Mouse (Mus musculus): ENCODE measurements around the gene 1810043G02Rik. TPM values are rescaled to one million over a fixed set of nuclear protein-coding genes. Genes with fewer than 3 reads are reported as not detected.

Gene 1810043G02Rik
- polyA plus RNA-seq, 1 experiment: 14.6 TPM

DNA sequence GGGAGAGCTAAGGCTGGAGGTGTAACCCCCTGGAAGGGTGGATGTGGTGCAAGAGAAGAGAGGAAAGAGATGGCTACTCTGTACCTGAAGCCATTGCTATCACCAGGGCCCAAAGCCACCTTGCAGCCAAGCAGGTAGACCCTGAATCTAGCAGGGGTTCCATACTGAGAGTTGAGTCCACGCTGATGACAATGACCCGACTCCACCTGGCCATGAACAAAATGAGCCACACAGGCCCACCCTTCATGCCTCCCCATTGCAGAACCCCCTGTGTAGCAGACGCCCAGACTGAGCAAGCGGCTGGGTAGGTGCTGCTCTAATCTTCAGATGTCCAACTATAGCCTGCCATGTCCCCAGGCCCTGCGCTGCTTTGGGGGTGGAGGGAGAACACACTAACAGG is 7.5 kb downstream of the 1810043G02Rik start:
- no peak overlapping the region for H3ac ChIP-seq (ENCODE audit: control insufficient read depth, insufficient read length, low read depth)

DNA sequence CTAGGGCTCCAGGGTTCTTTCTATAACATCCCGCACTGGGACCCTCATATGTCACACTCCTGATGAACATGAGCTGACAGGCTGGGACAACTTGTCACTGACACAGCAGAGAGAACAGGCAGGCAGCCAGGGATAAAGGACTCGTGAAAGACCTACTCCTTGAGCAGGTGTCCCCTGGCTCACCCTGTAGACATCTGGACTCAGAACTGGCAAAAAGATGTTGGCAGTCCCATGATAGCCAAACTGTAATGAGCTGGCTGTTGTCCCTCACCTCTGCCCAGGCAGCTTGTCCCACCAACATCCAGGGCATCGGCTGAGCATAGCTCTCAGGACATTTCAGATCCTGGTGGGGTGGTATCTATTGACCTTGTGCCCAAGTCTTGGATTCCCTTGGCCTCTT is 17.3 kb downstream of the 1810043G02Rik start:
- Histone ChIP-seq H3K79me2 (ENCODE audit: control insufficient read depth, insufficient read depth) (no peaks in the 10 kb centered on the region), H3ac (ENCODE audit: control insufficient read depth, insufficient read length, low read depth) (no peak overlapping the region), H3K36me3 (ENCODE audit: control insufficient read depth, insufficient read depth) (peaks cover 50% of the 10 kb centered on the region), H3K4me3 (ENCODE audit: insufficient read depth, poor library complexity, severe bottlenecking) (no peak overlapping the region), H3K79me3 (ENCODE audit: low read depth) (no peaks in the 10 kb centered on the region), H3K27me3 (ENCODE audit: control insufficient read depth, insufficient read depth, insufficient read length) (no peaks in the 10 kb centered on the region)
- TF ChIP-seq MAX (IDR thresholded peaks at IDR 0.05): no peak
- no peak for TF ChIP-seq FOSL1 (IDR thresholded peaks at IDR 0.05; ENCODE audit: insufficient read depth, low read length, poor library complexity, severe bottlenecking)
- no peak for TF ChIP-seq MYOG (IDR thresholded peaks at IDR 0.05; ENCODE audit: control insufficient read depth, extremely low read depth, insufficient read length)
- TF ChIP-seq MYOD1 (IDR thresholded peaks at IDR 0.05; ENCODE audit: control insufficient read depth, insufficient read length, low read depth): no peak
- TF ChIP-seq CEBPB (IDR thresholded peaks at IDR 0.05; ENCODE audit: low read depth): no peak
- TF ChIP-seq CTCF (IDR thresholded peaks at IDR 0.05; ENCODE audit: control insufficient read depth, insufficient read depth, insufficient read length): no peak
- no peak for TF ChIP-seq USF1 (IDR thresholded peaks at IDR 0.05; ENCODE audit: low read depth)

More for the DNA sequence above, 7.5 kb downstream of the 1810043G02Rik start:
- Histone ChIP-seq H3K4me3 (ENCODE audit: insufficient read depth, poor library complexity, severe bottlenecking) (no peak overlapping the region), H3K79me3 (ENCODE audit: low read depth) (no peaks in the 10 kb centered on the region), H3K79me2 (ENCODE audit: control insufficient read depth, insufficient read depth) (no peaks in the 10 kb centered on the region), H3K27me3 (ENCODE audit: control insufficient read depth, insufficient read depth, insufficient read length) (no peaks in the 10 kb centered on the region), H3K36me3 (ENCODE audit: control insufficient read depth, insufficient read depth) (peaks cover 26% of the 10 kb centered on the region)
- TF ChIP-seq MYOD1 (IDR thresholded peaks at IDR 0.05; ENCODE audit: control insufficient read depth, insufficient read length, low read depth) (no peak), CEBPB (IDR thresholded peaks at IDR 0.05; ENCODE audit: low read depth) (no peak), USF1 (IDR thresholded peaks at IDR 0.05; ENCODE audit: low read depth) (no peak), CTCF (IDR thresholded peaks at IDR 0.05; ENCODE audit: control insufficient read depth, insufficient read depth, insufficient read length) (no peak), MAX (IDR thresholded peaks at IDR 0.05) (no peak), FOSL1 (IDR thresholded peaks at IDR 0.05; ENCODE audit: insufficient read depth, low read length, poor library complexity, severe bottlenecking) (no peak)

DNA sequence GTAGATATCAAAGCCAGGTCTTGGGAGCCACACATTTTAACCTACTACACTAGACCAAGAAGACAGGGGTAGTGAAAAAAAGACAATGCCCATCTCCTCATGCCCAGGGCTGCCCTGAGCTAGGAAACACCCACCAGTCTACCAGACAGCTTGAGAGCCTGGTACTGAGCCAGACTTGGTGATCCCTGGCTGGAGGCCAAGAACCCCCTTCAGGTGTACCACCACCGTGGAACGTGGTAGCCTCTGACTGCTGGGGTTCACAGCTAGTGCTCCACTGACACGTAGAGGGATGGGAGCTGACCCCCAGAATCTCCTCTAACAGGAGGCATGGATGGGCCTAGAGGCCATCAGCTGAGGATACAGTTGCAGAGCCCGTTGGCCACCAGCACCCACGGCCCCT is 21.9 kb downstream of the 1810043G02Rik start:
- H3K36me3 ChIP-seq (ENCODE audit: control insufficient read depth, insufficient read depth): peaks cover 49% of the 10 kb centered on the region
- no peak overlapping the region for H3ac ChIP-seq (ENCODE audit: control insufficient read depth, insufficient read length, low read depth)
- H3K27me3 ChIP-seq (ENCODE audit: control insufficient read depth, insufficient read depth, insufficient read length): no peaks in the 10 kb centered on the region
- TF ChIP-seq MYOD1 (IDR thresholded peaks at IDR 0.05; ENCODE audit: control insufficient read depth, insufficient read length, low read depth) (no peak), MYOG (IDR thresholded peaks at IDR 0.05; ENCODE audit: control insufficient read depth, extremely low read depth, insufficient read length) (no peak), USF1 (IDR thresholded peaks at IDR 0.05; ENCODE audit: low read depth) (no peak), MAX (IDR thresholded peaks at IDR 0.05) (no peak), CEBPB (IDR thresholded peaks at IDR 0.05; ENCODE audit: low read depth) (no peak), FOSL1 (IDR thresholded peaks at IDR 0.05; ENCODE audit: insufficient read depth, low read length, poor library complexity, severe bottlenecking) (no peak)
- H3K79me3 ChIP-seq (ENCODE audit: low read depth): no peaks in the 10 kb centered on the region
- H3K79me2 ChIP-seq (ENCODE audit: control insufficient read depth, insufficient read depth): no peaks in the 10 kb centered on the region
- no peak overlapping the region for H3K4me3 ChIP-seq (ENCODE audit: insufficient read depth, poor library complexity, severe bottlenecking)

- Histone ChIP-seq H3K79me3 (ENCODE audit: low read depth) (no peaks in the 10 kb centered on the region), H3K4me3 (ENCODE audit: insufficient read depth, poor library complexity, severe bottlenecking) (no peak overlapping the region), H3K79me2 (ENCODE audit: control insufficient read depth, insufficient read depth) (peaks cover 13% of the 10 kb centered on the region), H3K27me3 (ENCODE audit: control insufficient read depth, insufficient read depth, insufficient read length) (no peaks in the 10 kb centered on the region), H3ac (ENCODE audit: control insufficient read depth, insufficient read length, low read depth) (no peak overlapping the region), H3K36me3 (ENCODE audit: control insufficient read depth, insufficient read depth) (peaks cover 37% of the 10 kb centered on the region)
- TF ChIP-seq CEBPB (IDR thresholded peaks at IDR 0.05; ENCODE audit: low read depth): no peak
- no peak for TF ChIP-seq MYOD1 (IDR thresholded peaks at IDR 0.05; ENCODE audit: control insufficient read depth, insufficient read length, low read depth)
- TF ChIP-seq USF1 (IDR thresholded peaks at IDR 0.05; ENCODE audit: low read depth): no peak
- TF ChIP-seq MYOG (IDR thresholded peaks at IDR 0.05; ENCODE audit: control insufficient read depth, extremely low read depth, insufficient read length): no peak
- no peak for TF ChIP-seq FOSL1 (IDR thresholded peaks at IDR 0.05; ENCODE audit: insufficient read depth, low read length, poor library complexity, severe bottlenecking)
- TF ChIP-seq MAX (IDR thresholded peaks at IDR 0.05): no peak
- no peak for TF ChIP-seq CTCF (IDR thresholded peaks at IDR 0.05; ENCODE audit: control insufficient read depth, insufficient read depth, insufficient read length)
Measured at GRCm38 (mm10) chr10:78001796-78002195, 23.5 kb downstream of the 1810043G02Rik start.

DNA sequence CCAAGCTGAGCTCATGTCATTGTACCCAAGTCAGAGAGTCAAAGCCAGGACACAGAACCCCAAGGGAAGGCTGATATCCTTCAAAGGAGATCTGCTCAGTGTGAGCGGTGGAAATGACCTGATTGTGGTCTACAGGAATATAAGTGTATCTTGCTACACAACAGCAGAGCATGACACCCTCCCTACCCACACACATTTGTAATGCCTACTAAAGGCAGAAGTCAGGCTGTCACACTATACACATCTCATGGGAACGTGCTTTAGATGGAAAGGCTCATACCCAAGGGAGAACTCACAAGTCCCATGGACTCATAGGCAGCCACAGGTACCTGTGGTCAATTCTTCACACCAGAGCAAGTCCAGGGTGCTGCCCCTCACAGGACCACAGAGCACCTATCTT is 24.0 kb downstream of the 1810043G02Rik start:
- H3ac ChIP-seq (ENCODE audit: control insufficient read depth, insufficient read length, low read depth): no peak overlapping the region
- peaks cover 2% of the 10 kb centered on the region for H3K79me3 ChIP-seq (ENCODE audit: low read depth)
- H3K36me3 ChIP-seq (ENCODE audit: control insufficient read depth, insufficient read depth): peaks cover 37% of the 10 kb centered on the region
- peaks cover 18% of the 10 kb centered on the region for H3K79me2 ChIP-seq (ENCODE audit: control insufficient read depth, insufficient read depth)
- no peaks in the 10 kb centered on the region for H3K27me3 ChIP-seq (ENCODE audit: control insufficient read depth, insufficient read depth, insufficient read length)
- no peak overlapping the region for H3K4me3 ChIP-seq (ENCODE audit: insufficient read depth, poor library complexity, severe bottlenecking)
- TF ChIP-seq MAX (IDR thresholded peaks at IDR 0.05) (no peak), USF1 (IDR thresholded peaks at IDR 0.05; ENCODE audit: low read depth) (no peak), FOSL1 (IDR thresholded peaks at IDR 0.05; ENCODE audit: insufficient read depth, low read length, poor library complexity, severe bottlenecking) (no peak), MYOD1 (IDR thresholded peaks at IDR 0.05; ENCODE audit: control insufficient read depth, insufficient read length, low read depth) (no peak), CEBPB (IDR thresholded peaks at IDR 0.05; ENCODE audit: low read depth) (no peak), CTCF (IDR thresholded peaks at IDR 0.05; ENCODE audit: control insufficient read depth, insufficient read depth, insufficient read length) (no peak), MYOG (IDR thresholded peaks at IDR 0.05; ENCODE audit: control insufficient read depth, extremely low read depth, insufficient read length) (no peak)
